Mouse (Mus musculus) stomach, embryonic 15.5 days (tissue): ENCODE measurements at regions not wholly inside any gene's neighbourhood (a gene's known extent, or its start where the extent isn't known, plus 50 kb on each side); places are given as distances from the start of the nearest gene placed in this dataset.

Experiments used
- ATAC-seq: fragments of 200-750 bp; cut with Nextera tagmentation; 2 replicates; pipeline ENCODE4 v1.8.0; 2017; ENCODE audit warnings: low read depth, moderate number of reproducible peaks, moderate TSS enrichment; ENCODE audit not compliant: insufficient read depth, low FRiP score
- H3K27ac ChIP-seq: fragments of 300-500 bp; sonication (generic); 2 replicates; pipeline ENCODE4 v1.5.1; 2015; ENCODE audit warnings: mild to moderate bottlenecking, inconsistent platforms
- H3K27me3 ChIP-seq: fragments of 300-500 bp; sonication (generic); replicated peaks from 2 replicates; pipeline ENCODE4 v1.6.1; 2015; ENCODE audit warnings: inconsistent platforms
- H3K36me3 ChIP-seq: fragments of 300-500 bp; sonication (generic); 2 replicates; pipeline ENCODE4 v1.6.1; 2015; ENCODE audit warnings: inconsistent platforms
- H3K4me1 ChIP-seq: fragments of 300-500 bp; sonication (generic); 2 replicates; pipeline ENCODE4 v1.6.1; 2015; ENCODE audit warnings: inconsistent platforms
- H3K4me2 ChIP-seq: fragments of 300-500 bp; sonication (generic); 2 replicates; pipeline ENCODE4 v1.6.1; 2015; ENCODE audit warnings: mild to moderate bottlenecking, inconsistent platforms
- H3K4me3 ChIP-seq: fragments of 300-500 bp; sonication (generic); replicated peaks from 2 replicates; pipeline ENCODE4 v1.5.1; 2015; ENCODE audit warnings: inconsistent platforms
- H3K9ac ChIP-seq: fragments of 300-500 bp; sonication (generic); 2 replicates; pipeline ENCODE4 v1.6.1; 2015; ENCODE audit warnings: inconsistent platforms
- H3K9me3 ChIP-seq: fragments of 300-500 bp; sonication (generic); 2 replicates; pipeline ENCODE4 v1.6.1; 2016; ENCODE audit warnings: inconsistent platforms
- WGBS: fragments of 180-500 bp; shearing (Covaris S2); methylation state at CpG from one replicate; pipeline ENCODE4 v1.1.7; 2015; 5-methylcytosine and 5-hydroxymethylcytosine counted together

- ATAC-seq: no peak
- no peak overlapping the region for H3K4me3 ChIP-seq
- H3K9ac ChIP-seq: no peak overlapping the region
- no peak overlapping the region for H3K27ac ChIP-seq
- 1% methylated on average over 8 of the region's 8 CpGs for WGBS
- H3K4me2 ChIP-seq: no peak overlapping the region
- H3K27me3 ChIP-seq: peaks cover 89% of the 10 kb centered on the region
- no peaks in the 10 kb centered on the region for H3K36me3 ChIP-seq
- no peaks in the 10 kb centered on the region for H3K9me3 ChIP-seq
- H3K4me1 ChIP-seq: no peaks in the 10 kb centered on the region
Measured at GRCm38 (mm10) chr13:83716711-83717171, 212.9 kb downstream of the Mef2c start.

GRCm38 (mm10) chr13:83717686-83718210, 213.9 kb downstream of the Mef2c start:
- Histone ChIP-seq H3K4me3 (no peak overlapping the region), H3K4me1 (no peaks in the 10 kb centered on the region), H3K27ac (no peak overlapping the region), H3K4me2 (no peak overlapping the region), H3K9me3 (no peaks in the 10 kb centered on the region), H3K36me3 (no peaks in the 10 kb centered on the region), H3K9ac (no peak overlapping the region), H3K27me3 (peaks cover 94% of the 10 kb centered on the region)
- WGBS: 9% methylated on average over 4 of the region's 4 CpGs
- no peak for ATAC-seq

DNA sequence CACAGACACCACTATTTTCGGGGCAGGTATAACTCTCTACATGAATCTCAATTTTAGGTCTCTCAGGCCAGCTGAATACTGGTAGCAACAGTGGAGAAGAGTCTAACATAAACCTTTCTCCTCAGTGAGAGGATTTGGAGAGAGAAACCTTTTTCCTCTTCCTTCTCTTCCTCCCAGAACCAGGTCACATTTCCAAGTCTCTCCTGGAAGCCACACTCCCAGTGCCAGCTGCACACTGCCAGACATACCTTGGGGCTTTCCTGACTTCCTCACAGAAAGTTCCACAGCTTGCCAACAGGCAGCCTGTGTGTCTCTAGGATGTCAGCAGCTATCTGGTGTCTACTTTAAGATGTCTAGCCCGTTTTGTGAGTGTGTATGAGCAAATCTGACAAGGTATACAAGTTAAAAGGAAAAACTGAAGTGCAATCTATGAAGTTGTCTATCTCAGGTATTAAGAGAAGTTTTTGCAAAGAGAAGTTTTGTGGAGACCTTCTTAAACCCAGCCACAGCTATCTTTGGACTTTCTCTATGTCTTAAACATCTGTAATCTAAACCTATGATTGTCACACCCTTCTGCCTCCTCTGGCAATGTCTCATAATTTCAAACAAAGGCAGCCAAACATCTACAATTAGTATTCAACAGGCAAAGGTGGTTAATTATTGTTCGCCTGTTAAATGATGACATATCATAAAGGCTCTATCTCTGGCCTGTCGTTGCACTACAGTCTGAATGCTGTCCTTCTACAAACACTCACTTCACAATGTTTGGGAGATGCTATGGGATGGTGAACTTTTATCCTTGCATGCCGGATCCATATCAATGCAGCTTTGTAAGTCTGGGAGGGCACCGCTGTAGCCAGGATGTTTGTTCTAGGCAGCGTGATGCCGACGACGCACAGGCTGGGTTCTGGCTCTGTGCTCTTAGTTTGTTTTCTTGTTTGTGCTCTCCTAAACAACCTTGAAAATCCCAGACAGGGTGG, 214.9 kb downstream of the Mef2c start:
- H3K4me1 ChIP-seq: no peaks in the 10 kb centered on the region
- H3K9ac ChIP-seq: no peak overlapping the region
- ATAC-seq: no peak
- no peaks in the 10 kb centered on the region for H3K9me3 ChIP-seq
- WGBS: 6% methylated on average over 10 of the region's 10 CpGs
- H3K36me3 ChIP-seq: no peaks in the 10 kb centered on the region
- no peak overlapping the region for H3K4me2 ChIP-seq
- H3K27me3 ChIP-seq: peaks cover 94% of the 10 kb centered on the region
- H3K27ac ChIP-seq: no peak overlapping the region
- H3K4me3 ChIP-seq: no peak overlapping the region

GRCm38 (mm10) chr13:83719635-83720291, 215.9 kb downstream of the Mef2c start:
- no peak overlapping the region for H3K4me2 ChIP-seq
- H3K27me3 ChIP-seq: peaks cover 92% of the 10 kb centered on the region
- H3K4me1 ChIP-seq: no peaks in the 10 kb centered on the region
- H3K36me3 ChIP-seq: no peaks in the 10 kb centered on the region
- no peak overlapping the region for H3K9ac ChIP-seq
- 3% methylated on average over 24 of the region's 24 CpGs for WGBS
- H3K27ac ChIP-seq: no peak overlapping the region
- H3K4me3 ChIP-seq: no peak overlapping the region
- ATAC-seq: no peak
- H3K9me3 ChIP-seq: no peaks in the 10 kb centered on the region

DNA sequence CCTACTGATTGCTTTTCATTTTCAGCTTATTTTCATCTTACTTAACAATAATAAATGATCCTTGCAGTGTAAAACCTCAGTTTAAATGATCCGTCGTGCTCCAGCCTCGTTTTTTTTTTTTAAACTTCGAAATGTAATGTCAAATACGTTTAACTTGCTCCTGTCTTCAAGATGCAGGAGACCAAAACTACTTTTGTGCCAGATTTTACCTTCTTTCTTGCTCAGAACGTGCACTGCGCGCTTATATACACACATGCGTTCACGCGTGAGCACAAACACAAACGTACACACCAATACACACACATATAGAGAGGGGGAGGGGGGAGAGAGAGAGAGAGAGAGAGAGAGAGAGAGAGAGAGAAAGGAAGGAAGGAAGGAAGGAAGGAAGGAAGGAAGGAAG, 216.5 kb downstream of the Mef2c start:
- no peak overlapping the region for H3K9ac ChIP-seq
- H3K4me2 ChIP-seq: no peak overlapping the region
- peaks cover 92% of the 10 kb centered on the region for H3K27me3 ChIP-seq
- H3K27ac ChIP-seq: no peak overlapping the region
- H3K4me1 ChIP-seq: no peaks in the 10 kb centered on the region
- no peaks in the 10 kb centered on the region for H3K9me3 ChIP-seq
- 2% methylated on average over 12 of the region's 12 CpGs for WGBS
- ATAC-seq: no peak
- no peak overlapping the region for H3K4me3 ChIP-seq
- no peaks in the 10 kb centered on the region for H3K36me3 ChIP-seq

DNA sequence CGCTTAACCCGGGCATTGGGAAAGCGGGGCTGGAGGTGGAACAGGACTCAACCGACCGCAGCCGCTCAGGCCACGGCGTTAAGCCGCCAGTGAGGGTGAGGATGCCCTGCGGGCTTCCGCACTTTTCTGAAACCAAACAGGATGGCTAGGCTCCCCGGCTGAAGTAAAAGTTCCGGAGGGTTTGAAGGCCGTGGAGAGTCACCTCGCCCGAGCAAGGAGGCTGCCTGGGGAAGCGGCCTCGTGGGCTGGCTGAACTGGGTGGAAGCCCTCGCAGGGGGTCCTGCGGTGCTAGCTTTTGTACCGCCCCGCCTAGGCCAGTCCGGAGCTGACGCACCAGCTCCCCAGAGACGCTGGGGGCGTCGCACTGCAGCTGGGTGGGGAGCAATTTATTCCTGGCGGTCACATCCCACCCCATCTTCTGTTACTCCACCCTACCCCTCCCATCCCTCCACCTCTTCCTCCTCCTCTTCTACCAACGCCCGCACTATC, 217.1 kb downstream of the Mef2c start:
- H3K4me3 ChIP-seq: 0 out of 2 replicates have a peak overlapping the region, but pooled peaks have one; percentile 9
- 2% methylated on average over 29 of the region's 30 CpGs for WGBS
- ATAC-seq: peak; percentile 22; the same call in 1 of the 2 replicates
- H3K36me3 ChIP-seq: no peaks in the 10 kb centered on the region
- H3K27me3 ChIP-seq: peaks cover 90% of the 10 kb centered on the region
- peak overlapping the region; percentile 19 for H3K4me2 ChIP-seq
- H3K9ac ChIP-seq: no peak overlapping the region
- H3K27ac ChIP-seq: no peak overlapping the region
- no peaks in the 10 kb centered on the region for H3K9me3 ChIP-seq
- H3K4me1 ChIP-seq: no peaks in the 10 kb centered on the region

- Histone ChIP-seq H3K4me1 (no peaks in the 10 kb centered on the region), H3K9me3 (no peaks in the 10 kb centered on the region), H3K4me3 (no peak overlapping the region), H3K36me3 (no peaks in the 10 kb centered on the region), H3K4me2 (no peak overlapping the region), H3K9ac (no peak overlapping the region), H3K27me3 (peaks cover 89% of the 10 kb centered on the region), H3K27ac (no peak overlapping the region)
- no peak for ATAC-seq
- 2% methylated on average over 14 of the region's 14 CpGs for WGBS
Measured at GRCm38 (mm10) chr13:83721563-83721962, 217.7 kb downstream of the Mef2c start.

DNA sequence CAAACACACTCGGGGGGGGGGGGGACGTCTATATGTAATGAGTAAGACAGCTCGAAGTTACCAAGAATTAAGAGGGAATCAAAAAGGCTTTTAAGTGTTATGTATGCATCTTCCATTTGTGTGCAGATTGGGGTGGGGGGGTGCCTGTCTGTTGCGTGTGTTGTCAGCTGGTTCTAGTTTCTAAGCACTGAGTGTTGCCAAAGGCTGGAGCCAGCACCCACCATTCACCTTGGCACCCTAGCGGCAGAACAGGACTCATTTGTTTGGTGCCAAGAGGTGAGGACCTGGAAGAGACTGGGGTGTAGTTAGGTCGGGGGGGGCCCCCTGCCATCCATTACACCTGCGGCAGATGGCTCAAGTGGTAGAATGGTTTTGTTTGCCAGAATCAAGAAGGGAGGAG, 218.4 kb downstream of the Mef2c start:
- 3% methylated on average over 7 of the region's 7 CpGs for WGBS
- Histone ChIP-seq H3K9ac (no peak overlapping the region), H3K4me1 (no peaks in the 10 kb centered on the region), H3K4me3 (no peak overlapping the region), H3K9me3 (no peaks in the 10 kb centered on the region), H3K36me3 (no peaks in the 10 kb centered on the region), H3K27ac (no peak overlapping the region), H3K4me2 (no peak overlapping the region), H3K27me3 (peaks cover 90% of the 10 kb centered on the region)
- no peak for ATAC-seq

DNA sequence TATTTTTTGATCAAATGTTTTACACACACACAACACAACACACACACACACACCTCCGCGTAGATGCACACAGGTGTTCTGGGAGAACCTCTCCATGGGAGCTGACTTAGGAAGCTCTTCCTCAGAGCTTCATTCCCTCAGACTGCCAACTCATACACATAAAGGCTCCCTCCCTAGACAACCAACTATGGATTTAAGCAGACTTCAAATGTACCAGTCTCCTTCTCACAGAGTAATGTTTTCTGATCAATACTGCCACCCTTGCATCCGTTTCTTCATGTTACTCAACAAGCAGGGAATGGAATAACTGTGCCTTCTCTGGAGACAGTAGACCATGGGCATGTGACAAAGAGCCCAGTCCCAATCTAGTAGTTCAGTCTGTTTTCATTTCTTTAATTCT, 219.0 kb downstream of the Mef2c start:
- Histone ChIP-seq H3K9me3 (no peaks in the 10 kb centered on the region), H3K27ac (no peak overlapping the region), H3K27me3 (peaks cover 90% of the 10 kb centered on the region), H3K4me2 (no peak overlapping the region), H3K4me1 (no peaks in the 10 kb centered on the region), H3K36me3 (no peaks in the 10 kb centered on the region), H3K4me3 (no peak overlapping the region), H3K9ac (no peak overlapping the region)
- WGBS: 7% methylated on average over 3 of the region's 3 CpGs
- no peak for ATAC-seq

GRCm38 (mm10) chr13:83723396-83723795, 219.6 kb downstream of the Mef2c start:
- H3K36me3 ChIP-seq: no peaks in the 10 kb centered on the region
- no peak overlapping the region for H3K9ac ChIP-seq
- no peak overlapping the region for H3K4me2 ChIP-seq
- H3K27me3 ChIP-seq: peaks cover 90% of the 10 kb centered on the region
- H3K4me1 ChIP-seq: no peaks in the 10 kb centered on the region
- no peaks in the 10 kb centered on the region for H3K9me3 ChIP-seq
- no peak overlapping the region for H3K4me3 ChIP-seq
- 19% methylated on average over 2 of the region's 2 CpGs for WGBS
- ATAC-seq: no peak
- no peak overlapping the region for H3K27ac ChIP-seq

- no peaks in the 10 kb centered on the region for H3K9me3 ChIP-seq
- WGBS: 24% methylated on average over 3 of the region's 3 CpGs
- no peak for ATAC-seq
Measured at GRCm38 (mm10) chr13:83724196-83724595, 220.4 kb downstream of the Mef2c start.

DNA sequence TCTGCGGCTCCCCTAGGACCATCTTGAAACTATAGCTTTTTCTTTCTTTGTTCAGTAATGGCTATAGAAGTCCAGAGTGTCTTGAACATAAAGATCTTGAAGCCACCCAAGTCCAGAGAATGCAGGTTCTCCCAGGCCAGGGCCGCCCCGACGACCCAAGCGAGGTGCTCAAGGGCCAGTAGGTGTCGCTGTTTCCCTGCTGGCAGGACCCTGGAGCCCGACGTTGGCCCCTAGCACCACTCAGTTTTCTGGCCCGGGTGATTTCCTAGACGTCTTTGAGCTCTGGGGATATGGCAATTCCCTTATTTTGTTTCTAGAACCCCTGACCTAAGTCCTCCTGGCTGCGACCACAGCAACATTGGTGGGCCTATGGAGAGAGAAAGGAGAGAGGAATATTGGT, 221.2 kb downstream of the Mef2c start:
- H3K9me3 ChIP-seq: no peaks in the 10 kb centered on the region
- no peak overlapping the region for H3K4me2 ChIP-seq
- H3K36me3 ChIP-seq: no peaks in the 10 kb centered on the region
- no peak overlapping the region for H3K4me3 ChIP-seq
- no peak for ATAC-seq
- WGBS: 1% methylated on average over 11 of the region's 11 CpGs
- peaks cover 85% of the 10 kb centered on the region for H3K27me3 ChIP-seq
- no peak overlapping the region for H3K9ac ChIP-seq
- 0 out of 2 replicates have a peak, but pooled peaks cover 5% of the 10 kb centered on the region for H3K4me1 ChIP-seq
- no peak overlapping the region for H3K27ac ChIP-seq

More at GRCm38 (mm10) chr13:83724196-83724595, 220.4 kb downstream of the Mef2c start:
- Histone ChIP-seq H3K4me2 (no peak overlapping the region), H3K9ac (no peak overlapping the region), H3K36me3 (no peaks in the 10 kb centered on the region), H3K4me3 (no peak overlapping the region), H3K4me1 (no peaks in the 10 kb centered on the region), H3K27me3 (peaks cover 87% of the 10 kb centered on the region), H3K27ac (no peak overlapping the region)
